ENCODE assay signal across 29 mouse cellular contexts in the genomic region with DNA sequence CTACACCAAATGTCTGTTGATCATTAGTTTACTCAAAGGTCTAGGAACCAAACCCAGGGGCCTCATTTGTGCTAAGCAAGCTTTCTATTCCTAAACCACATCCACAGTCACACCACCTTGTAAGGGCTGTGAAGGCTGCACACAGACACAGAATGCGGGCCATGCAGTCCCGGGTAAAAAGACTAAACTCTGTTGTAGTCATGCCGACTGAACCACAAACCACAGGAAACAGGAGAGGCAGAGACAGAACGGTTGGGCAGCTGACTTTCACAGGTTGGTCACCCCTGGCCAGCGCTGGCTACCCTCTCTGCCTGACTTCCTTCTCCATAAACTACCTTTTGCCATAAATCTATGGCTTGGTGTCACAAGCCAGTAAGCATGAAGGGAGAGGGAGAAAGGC. TPM values are rescaled to one million over a fixed set of nuclear protein-coding genes. Genes with fewer than 3 reads are reported as not detected.
DNase-seq lines count a peak whose midpoint lies in the region; ATAC-seq and TF ChIP-seq lines count a peak whose summit lies in the region.
"Had no signal": no experiment of that assay in that cellular context is flagged by ENCODE, and none has a peak within 500 bp of the region (broad histone marks: within the 10 kb centered on the region; RNA-seq: fewer than 3 reads in every experiment).

No protein-coding gene starts in this region.

- H3K4me1 ChIP-seq in liver, postnatal 0 days (ENCODE audit: insufficient read depth), result no peaks in the 10 kb centered on the region
- H3K4me1 ChIP-seq: embryonic facial prominence, embryonic 15.5 days had no signal

- no peak overlapping the region for H3K9ac ChIP-seq in liver, postnatal 0 days (replicated peaks)
- H3K9ac ChIP-seq: embryonic facial prominence, embryonic 12.5 days; embryonic facial prominence, embryonic 15.5 days; forebrain, postnatal 0 days; heart, embryonic 13.5 days; hindbrain, embryonic 13.5 days had no signal

- no peak for TF ChIP-seq EP300 in liver, postnatal 0 days (IDR thresholded peaks at IDR 0.05; ENCODE audit: low read depth)

- WGBS in liver, postnatal 0 days (ENCODE audit: insufficient replicate concordance), result 25% methylated on average over 5 of the region's 5 CpGs

- no peaks in the 10 kb centered on the region for H3K27me3 ChIP-seq in liver, postnatal 0 days (ENCODE audit: insufficient read depth, low read length)
- H3K27me3 ChIP-seq: embryonic facial prominence, embryonic 12.5 days; embryonic facial prominence, embryonic 15.5 days; heart, embryonic 13.5 days; hindbrain, embryonic 13.5 days had no signal

- no peak overlapping the region for H3K27ac ChIP-seq in liver, postnatal 0 days (ENCODE audit: low read depth)
- H3K27ac ChIP-seq: embryonic facial prominence, embryonic 12.5 days; embryonic facial prominence, embryonic 15.5 days; heart, adult 2 months; heart, embryonic 10.5 days; heart, embryonic 13.5 days; hindbrain, embryonic 10.5 days; hindbrain, embryonic 13.5 days had no signal

- H3K36me3 ChIP-seq in liver, postnatal 0 days (replicated peaks; ENCODE audit: insufficient read depth, low read length), result no peaks in the 10 kb centered on the region
- H3K36me3 ChIP-seq: embryonic facial prominence, embryonic 12.5 days; heart, embryonic 10.5 days; heart, embryonic 13.5 days had no signal

- peak; percentile 50; a peak in 3 of 4 replicates for ATAC-seq in hematopoietic stem cell, adult 5-6 weeks (replicated peaks in 1 of 2; ENCODE audit: insufficient read depth in 1 of 2, low FRiP score in 2 of 2, low TSS enrichment in 1 of 2, low read depth in 1 of 2, poor library complexity in 2 of 2, severe bottlenecking in 2 of 2)
- ATAC-seq in megakaryocyte progenitor cell, adult 5-6 weeks (replicated peaks; ENCODE audit: poor library complexity), result 0 out of 2 replicates have a peak, but pooled peaks have one; percentile 39
- no peak for ATAC-seq in liver, postnatal 0 days
- ATAC-seq: CD4-positive, CD25-positive, alpha-beta regulatory T cell, adult 4 months; forebrain, embryonic 14.5 days; forebrain, postnatal 0 days; hindbrain, embryonic 16.5 days had no signal

- no peak for TF ChIP-seq CTCF in liver, postnatal 0 days (IDR thresholded peaks at IDR 0.05; ENCODE audit: low read depth)

- H3K9me3 ChIP-seq in liver, postnatal 0 days (ENCODE audit: low read length), result no peaks in the 10 kb centered on the region
- H3K9me3 ChIP-seq: embryonic facial prominence, embryonic 12.5 days; embryonic facial prominence, embryonic 15.5 days; heart, embryonic 10.5 days; heart, embryonic 13.5 days; hindbrain, embryonic 10.5 days; hindbrain, embryonic 13.5 days had no signal

- DNase-seq in thymus, postnatal 0 days (ENCODE audit: low spot score), result peak; percentile 36
- no peak for DNase-seq in thymus, postnatal 10 days (ENCODE audit: low spot score in 2 of 2)
- no peak for DNase-seq in lung, postnatal 36 days
- no peak for DNase-seq in liver, postnatal 0 days
- no peak for DNase-seq in adrenal gland, adult (ENCODE audit: inconsistent age in 2 of 2, low spot score in 1 of 2)
- DNase-seq: adrenal gland, adult 8-10 months; adrenal gland, postnatal 25 days; cerebellum, adult 18-20 months; cerebellum, adult 9-10 months; cerebellum, postnatal 14 days; forebrain, postnatal 0 days; gastrocnemius, postnatal 25 days; heart, adult 2 months had no signal

- H3K4me3 ChIP-seq in liver, postnatal 0 days (ENCODE audit: low read depth, low read length), result no peak overlapping the region
- H3K4me3 ChIP-seq: embryonic facial prominence, embryonic 12.5 days; embryonic facial prominence, embryonic 15.5 days; heart, adult 2 months; heart, embryonic 10.5 days; heart, embryonic 13.5 days; hindbrain, embryonic 10.5 days; hindbrain, embryonic 13.5 days had no signal

- no peak overlapping the region for H3K4me2 ChIP-seq in liver, postnatal 0 days (ENCODE audit: low read depth, low read length)
- H3K4me2 ChIP-seq: embryonic facial prominence, embryonic 12.5 days; embryonic facial prominence, embryonic 15.5 days; heart, embryonic 13.5 days; hindbrain, embryonic 13.5 days had no signal

RNA-seq across cellular contexts. Expression of a gene that starts 23.6 kb away (rescaled TPM):
- 4.1 and 6.2 TPM in 2 replicates for polyA plus RNA-seq in thymus, postnatal 0 days (2015; fragmentation: Nextera tagmentation; extraction: Ambion mirVana)
- 11.9 and 12.4 TPM in 2 replicates for total RNA-seq in hematopoietic stem cell, adult 5-6 weeks (2017)
- 8.0 and 10.0 TPM in 2 replicates for total RNA-seq in megakaryocyte progenitor cell, adult 5-6 weeks (2015)
- total RNA-seq in megakaryocyte progenitor cell, adult 5-6 weeks (2017), result 11.7 and 17.7 TPM in 2 replicates
- 4.0 and 5.0 TPM in 2 replicates for polyA plus RNA-seq in liver, postnatal 0 days (2015; fragmentation: Nextera tagmentation; extraction: Ambion mirVana)

RNA-seq across cellular contexts. Expression of a gene that starts 41.6 kb away (rescaled TPM):
- polyA plus RNA-seq in thymus, postnatal 0 days (2015; fragmentation: Nextera tagmentation; extraction: Ambion mirVana), result 37.0 and 38.1 TPM in 2 replicates
- 60.3 and 81.3 TPM in 2 replicates for total RNA-seq in hematopoietic stem cell, adult 5-6 weeks (2017)
- total RNA-seq in megakaryocyte progenitor cell, adult 5-6 weeks (2015), result 43.6 and 44.8 TPM in 2 replicates
- total RNA-seq in megakaryocyte progenitor cell, adult 5-6 weeks (2017), result 87.7 and 99.3 TPM in 2 replicates
- polyA plus RNA-seq in liver, postnatal 0 days (2015; fragmentation: Nextera tagmentation; extraction: Ambion mirVana), result 13.9 and 15.2 TPM in 2 replicates

RNA-seq across cellular contexts. Expression of a gene that starts 44.9 kb away (rescaled TPM):
- polyA plus RNA-seq in thymus, postnatal 0 days (2015; fragmentation: Nextera tagmentation; extraction: Ambion mirVana), result 0.48 and 0.75 TPM in 2 replicates
- total RNA-seq in hematopoietic stem cell, adult 5-6 weeks (2017), result 0.44 and 0.79 TPM in 2 replicates
- 0.25 and 0.46 TPM in 2 replicates for total RNA-seq in megakaryocyte progenitor cell, adult 5-6 weeks (2015)
- 0.20 and 0.25 TPM in 2 replicates for total RNA-seq in megakaryocyte progenitor cell, adult 5-6 weeks (2017)
- 0.07 and 0.13 TPM in 2 replicates for polyA plus RNA-seq in liver, postnatal 0 days (2015; fragmentation: Nextera tagmentation; extraction: Ambion mirVana)

RNA-seq across cellular contexts. Expression of a gene that starts 52.2 kb away (rescaled TPM):
- polyA plus RNA-seq in thymus, postnatal 0 days (2015; fragmentation: Nextera tagmentation; extraction: Ambion mirVana), result 2.2 and 3.6 TPM in 2 replicates
- not detected in 2 replicates for total RNA-seq in hematopoietic stem cell, adult 5-6 weeks (2017)
- total RNA-seq in megakaryocyte progenitor cell, adult 5-6 weeks (2015), result not detected in 2 replicates
- not detected in 2 replicates for total RNA-seq in megakaryocyte progenitor cell, adult 5-6 weeks (2017)
- polyA plus RNA-seq in liver, postnatal 0 days (2015; fragmentation: Nextera tagmentation; extraction: Ambion mirVana), result not detected in 2 replicates
- total RNA-seq: adrenal gland, adult 8-10 months; adrenal gland, postnatal 25 days; gastrocnemius, adult 8-10 months; gastrocnemius, postnatal 25 days; heart, adult 2 months; heart, postnatal 25 days; MEL had no signal
- polyA plus RNA-seq: C2C12; CD4-positive, CD25-positive, alpha-beta regulatory T cell, adult 4 months; forebrain, embryonic 11.5 days had no signal
